Mouse (Mus musculus) ES-Bruce4 (cell line): ENCODE data around the gene Rnf181. TPM values are rescaled to one million over a fixed set of nuclear protein-coding genes. Genes with fewer than 3 reads are reported as not detected.
A peak's percentile ranks its signal among the peaks of the same experiment; 100 is the strongest.

Experiments used
- H3K27ac ChIP-seq: 2 replicates; pipeline ENCODE4 v1.5.1; 2012; ENCODE audit warnings: low read length, inconsistent platforms; ENCODE audit not compliant: insufficient read depth
- H3K27me3 ChIP-seq: 2 replicates; pipeline ENCODE4 v1.6.1; 2012; ENCODE audit warnings: mild to moderate bottlenecking, low read length, inconsistent platforms; ENCODE audit not compliant: control insufficient read depth, poor library complexity, insufficient read depth, severe bottlenecking
- H3K36me3 ChIP-seq: 2 replicates; pipeline ENCODE4 v1.6.1; 2012; ENCODE audit warnings: inconsistent platforms, mild to moderate bottlenecking, low read length, moderate library complexity; ENCODE audit not compliant: control insufficient read depth, poor library complexity, insufficient read depth, severe bottlenecking
- H3K4me1 ChIP-seq: one replicate; pipeline ENCODE4 v1.8.1; 2011; ENCODE audit warnings: low read length; ENCODE audit not compliant: control insufficient read depth, insufficient read depth
- H3K4me3 ChIP-seq: 2 replicates; pipeline ENCODE4 v1.5.1; 2011; ENCODE audit warnings: low read depth, mild to moderate bottlenecking, low read length
- H3K9ac ChIP-seq: 2 replicates; pipeline ENCODE4 v1.6.1; 2012; ENCODE audit warnings: low read depth, mild to moderate bottlenecking, inconsistent platforms; ENCODE audit not compliant: poor library complexity, severe bottlenecking
- H3K9me3 ChIP-seq: replicated peaks from 2 replicates; pipeline ENCODE4 v1.6.1; 2012; ENCODE audit warnings: mild to moderate bottlenecking, low read length, inconsistent platforms; ENCODE audit not compliant: control insufficient read depth, poor library complexity, insufficient read depth, severe bottlenecking
- CTCF ChIP-seq: IDR thresholded peaks from one replicate; pipeline ENCODE4 v1.8.1; 2011; ENCODE audit warnings: low read depth, low read length
- EP300 ChIP-seq: IDR thresholded peaks from 2 replicates; pipeline ENCODE4 v1.6.1; 2011; ENCODE audit warnings: low read depth, low read length; ENCODE audit not compliant: insufficient read depth
- POLR2A ChIP-seq: IDR thresholded peaks from one replicate; pipeline ENCODE4 v1.8.1; 2011; ENCODE audit warnings: low read length; ENCODE audit not compliant: insufficient read depth
- polyA plus RNA-seq: library from polyadenylated mRNA; stranded (reverse); fragments of >200 nt; gene quantifications from 2 replicates; pipeline ENCODE4 v1.2.4, GENCODE M21; 2011; ENCODE audit warnings: low read depth; ENCODE audit not compliant: missing spikeins, insufficient read depth, insufficient read length

Rnf181 gene
- polyA plus RNA-seq, 1 experiment = 79.6 TPM

- Histone ChIP-seq H3K36me3 (no peaks in the 10 kb centered on the region), H3K9me3 (no peaks in the 10 kb centered on the region), H3K27ac (no peak overlapping the region), H3K9ac (no peak overlapping the region), H3K4me3 (no peak overlapping the region), H3K4me1 (no peaks in the 10 kb centered on the region), H3K27me3 (no peaks in the 10 kb centered on the region)
- no peak for TF ChIP-seq EP300
- TF ChIP-seq CTCF = peak; percentile 29
These were observed 42.8 kb upstream of the Rnf181 start for GRCm38 (mm10) chr6:72409567-72409966.

- Histone ChIP-seq H3K36me3 (no peaks in the 10 kb centered on the region), H3K4me3 (no peak overlapping the region), H3K9ac (no peak overlapping the region), H3K4me1 (no peaks in the 10 kb centered on the region), H3K27ac (no peak overlapping the region), H3K27me3 (no peaks in the 10 kb centered on the region), H3K9me3 (no peaks in the 10 kb centered on the region)
- TF ChIP-seq CTCF = peak; percentile 100
- TF ChIP-seq POLR2A = no peak
These were observed 40.4 kb upstream of the Rnf181 start for GRCm38 (mm10) chr6:72407119-72407518.

- Histone ChIP-seq H3K9ac (no peak overlapping the region), H3K4me3 (no peak overlapping the region), H3K36me3 (no peaks in the 10 kb centered on the region), H3K9me3 (no peaks in the 10 kb centered on the region), H3K27ac (no peak overlapping the region), H3K4me1 (no peaks in the 10 kb centered on the region), H3K27me3 (no peaks in the 10 kb centered on the region)
- TF ChIP-seq POLR2A (no peak), CTCF (no peak), EP300 (no peak)
These were observed 38.6 kb upstream of the Rnf181 start for GRCm38 (mm10) chr6:72405356-72405755.

GRCm38 (mm10) chr6:72401875-72402274 lies 35.1 kb upstream of the Rnf181 start:
- TF ChIP-seq POLR2A = no peak
- peak; percentile 73 for TF ChIP-seq CTCF
- H3K36me3 ChIP-seq = no peaks in the 10 kb centered on the region
- no peaks in the 10 kb centered on the region for H3K9me3 ChIP-seq
- H3K9ac ChIP-seq = no peak overlapping the region
- no peaks in the 10 kb centered on the region for H3K27me3 ChIP-seq
- H3K4me1 ChIP-seq = no peaks in the 10 kb centered on the region
- H3K27ac ChIP-seq = no peak overlapping the region
- no peak overlapping the region for H3K4me3 ChIP-seq

GRCm38 (mm10) chr6:72399967-72400366 lies 33.2 kb upstream of the Rnf181 start:
- no peak overlapping the region for H3K9ac ChIP-seq
- H3K27me3 ChIP-seq = no peaks in the 10 kb centered on the region
- H3K9me3 ChIP-seq = no peaks in the 10 kb centered on the region
- TF ChIP-seq EP300 = no peak
- no peak overlapping the region for H3K4me3 ChIP-seq
- no peak overlapping the region for H3K27ac ChIP-seq
- no peaks in the 10 kb centered on the region for H3K36me3 ChIP-seq
- H3K4me1 ChIP-seq = no peaks in the 10 kb centered on the region

- no peak overlapping the region for H3K9ac ChIP-seq
- H3K27ac ChIP-seq = no peak overlapping the region
- no peak for TF ChIP-seq CTCF
- no peak for TF ChIP-seq EP300
- no peak for TF ChIP-seq POLR2A
- no peaks in the 10 kb centered on the region for H3K36me3 ChIP-seq
- H3K27me3 ChIP-seq = no peaks in the 10 kb centered on the region
- no peaks in the 10 kb centered on the region for H3K9me3 ChIP-seq
- H3K4me3 ChIP-seq = no peak overlapping the region
- H3K4me1 ChIP-seq = no peaks in the 10 kb centered on the region
These were observed 30.1 kb upstream of the Rnf181 start for GRCm38 (mm10) chr6:72396837-72397251.

GRCm38 (mm10) chr6:72392341-72392740 lies 25.6 kb upstream of the Rnf181 start:
- Histone ChIP-seq H3K27ac (no peak overlapping the region), H3K27me3 (no peaks in the 10 kb centered on the region), H3K36me3 (no peaks in the 10 kb centered on the region), H3K4me1 (no peaks in the 10 kb centered on the region), H3K4me3 (no peak overlapping the region), H3K9me3 (no peaks in the 10 kb centered on the region), H3K9ac (no peak overlapping the region)
- TF ChIP-seq EP300 (no peak), CTCF (no peak), POLR2A (no peak)
